24 mouse cellular contexts compared by ENCODE assay signal in the genomic region with DNA sequence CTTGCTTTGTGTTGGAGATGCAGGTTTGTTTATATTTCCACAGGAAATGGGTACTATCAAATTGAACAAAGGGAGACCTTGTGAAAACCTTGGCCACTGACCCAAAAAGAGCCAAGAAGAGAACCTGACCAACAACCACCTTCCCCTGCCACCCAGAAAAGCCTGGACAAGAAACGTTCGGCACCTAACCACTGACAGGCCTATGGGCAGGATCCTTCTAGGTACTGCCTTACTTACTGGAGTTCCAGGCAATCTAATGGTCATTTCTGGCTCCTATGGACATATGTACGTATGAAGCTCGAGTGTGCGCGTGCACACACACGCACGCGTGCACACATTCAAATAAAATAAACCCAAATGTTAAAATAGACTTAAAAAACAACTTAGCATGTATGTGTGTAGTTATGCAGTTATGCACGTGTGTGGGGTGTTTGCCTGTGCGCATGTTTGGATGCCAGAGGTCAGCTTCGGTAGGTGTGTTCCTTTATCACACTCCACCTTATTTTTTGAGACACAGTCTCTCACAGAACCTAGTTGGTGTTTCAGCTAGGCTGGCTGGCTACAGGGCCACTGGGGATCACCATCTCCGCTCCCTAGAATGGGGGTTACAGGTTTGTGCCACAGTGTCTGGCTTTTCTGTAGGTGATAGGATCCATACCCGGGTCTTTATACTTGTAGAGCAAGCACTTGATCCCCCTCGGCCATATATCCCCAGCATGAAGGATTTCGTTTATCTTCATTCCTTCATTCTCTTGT. TPM values are rescaled to one million over a fixed set of nuclear protein-coding genes. Genes with fewer than 3 reads are reported as not detected.
"Had no signal": no experiment of that assay in that cellular context is flagged by ENCODE, and none has a peak within 500 bp of the region (broad histone marks: within the 10 kb centered on the region; RNA-seq: fewer than 3 reads in every experiment).

No protein-coding gene starts in this region.

- H3K27ac ChIP-seq: neural tube, embryonic 12.5 days; neural tube, embryonic 13.5 days; neural tube, embryonic 15.5 days; stomach, embryonic 15.5 days; stomach, postnatal 0 days had no signal

- H3K9me3 ChIP-seq: neural tube, embryonic 12.5 days; neural tube, embryonic 13.5 days; neural tube, embryonic 15.5 days; stomach, embryonic 15.5 days had no signal

- DNase-seq: retina, postnatal 1 day; right cerebral cortex, adult 18-20 months; right cerebral cortex, postnatal 14 days; right cerebral cortex, postnatal 25 days; right cerebral cortex, postnatal 4 days; spleen, adult 18-20 months; thymus, adult 18-20 months; thymus, postnatal 14 days; thymus, postnatal 25 days; thymus, postnatal 36 days; thymus, postnatal 4 days had no signal

- H3K4me1 ChIP-seq: neural tube, embryonic 12.5 days; neural tube, embryonic 13.5 days; neural tube, embryonic 15.5 days; stomach, embryonic 15.5 days had no signal

- H3K36me3 ChIP-seq: neural tube, embryonic 12.5 days; neural tube, embryonic 15.5 days; stomach, embryonic 15.5 days had no signal

- H3K27me3 ChIP-seq: neural tube, embryonic 12.5 days; neural tube, embryonic 13.5 days; neural tube, embryonic 15.5 days; stomach, embryonic 15.5 days had no signal

- H3K4me3 ChIP-seq: neural tube, embryonic 12.5 days; neural tube, embryonic 13.5 days; neural tube, embryonic 15.5 days; stomach, embryonic 15.5 days had no signal

RNA-seq across cellular contexts. Expression of gene Gm30302, which starts 57.3 kb away (rescaled TPM):
- total RNA-seq: neutrophil, adult 5-6 weeks had no signal
- polyA plus RNA-seq: neural tube, embryonic 13.5 days; neural tube, embryonic 14.5 days; neural tube, embryonic 15.5 days; small intestine, adult 2 months; spleen, adult 2 months; stomach, embryonic 14.5 days; stomach, embryonic 15.5 days; stomach, embryonic 16.5 days; stomach, postnatal 0 days; thymus, postnatal 0 days; urinary bladder, adult 2 months had no signal
